Mouse (Mus musculus) brain, embryonic 14.5 days (tissue): ENCODE measurements at regions not wholly inside any gene's neighbourhood (a gene's known extent, or its start where the extent isn't known, plus 50 kb on each side); places are given as distances from the start of the nearest gene placed in this dataset.

ENCODE experiments used
- DNase-seq: peaks from one replicate; pipeline ENCODE4 v3.0.0-alpha.2; 2011; ENCODE audit warnings: low read depth
- CTCF ChIP-seq: fragments of 200-500 bp; IDR thresholded peaks from 2 replicates; pipeline ENCODE4 v1.5.1; 2012; ENCODE audit warnings: inconsistent platforms, mild to moderate bottlenecking, moderate library complexity, borderline replicate concordance; ENCODE audit not compliant: insufficient read depth, insufficient read length; ENCODE audit errors: extremely low read depth
- POLR2A ChIP-seq: fragments of 200-500 bp; IDR thresholded peaks from 2 replicates; pipeline ENCODE4 v1.6.1; 2012; ENCODE audit warnings: mild to moderate bottlenecking, inconsistent platforms, borderline replicate concordance; ENCODE audit not compliant: poor library complexity, insufficient read depth, insufficient read length, severe bottlenecking; ENCODE audit errors: extremely low read depth

GRCm38 (mm10) chr1:187454431-187454830 lies 154.2 kb upstream of the Esrrg start:
- DNase-seq: no peak
- TF ChIP-seq POLR2A (no peak), CTCF (peak; percentile 39; the same call in 1 of the 2 replicates)

GRCm38 (mm10) chr1:187484821-187485220 lies 123.8 kb upstream of the Esrrg start:
- TF ChIP-seq POLR2A (no peak), CTCF (no peak)
- DNase-seq: no peak

GRCm38 (mm10) chr1:187487948-187488690 lies 120.5 kb upstream of the Esrrg start:
- TF ChIP-seq CTCF (no peak), POLR2A (no peak)
- DNase-seq: no peak

GRCm38 (mm10) chr1:187489452-187489851 lies 119.1 kb upstream of the Esrrg start:
- no peak for TF ChIP-seq CTCF
- no peak for TF ChIP-seq POLR2A
- no peak for DNase-seq

- TF ChIP-seq CTCF (no peak), POLR2A (no peak)
- DNase-seq: peak; percentile 7
Measured at GRCm38 (mm10) chr1:187505368-187505767, 103.2 kb upstream of the Esrrg start.

- no peak for DNase-seq
- TF ChIP-seq CTCF (no peak), POLR2A (no peak)
Measured at GRCm38 (mm10) chr1:187507217-187507616, 101.4 kb upstream of the Esrrg start.

GRCm38 (mm10) chr1:187531349-187531922 lies 77.2 kb upstream of the Esrrg start:
- TF ChIP-seq POLR2A: no peak
- TF ChIP-seq CTCF: no peak

GRCm38 (mm10) chr1:187536263-187536662 lies 72.3 kb upstream of the Esrrg start:
- TF ChIP-seq CTCF: no peak
- TF ChIP-seq POLR2A: no peak

More at GRCm38 (mm10) chr1:187531349-187531922, 77.2 kb upstream of the Esrrg start:
- no peak for DNase-seq

GRCm38 (mm10) chr1:187556718-187557117 lies 51.9 kb upstream of the Esrrg start:
- DNase-seq: no peak

More at GRCm38 (mm10) chr1:187536263-187536662, 72.3 kb upstream of the Esrrg start:
- no peak for DNase-seq

More at GRCm38 (mm10) chr1:187556718-187557117, 51.9 kb upstream of the Esrrg start:
- no peak for TF ChIP-seq CTCF
- no peak for TF ChIP-seq POLR2A
